Mouse (Mus musculus): Measurements from ENCODE around the gene Nqo1.

Nqo1 gene

GRCm38 (mm10) chr8:107403038-107403781 lies at the start of gene Nqo1:
TSS of gene Nqo1 (minus strand) at chr8:107403206.
- peak; percentile 61 for DNase-seq (ENCODE audit: low spot score)

DNA sequence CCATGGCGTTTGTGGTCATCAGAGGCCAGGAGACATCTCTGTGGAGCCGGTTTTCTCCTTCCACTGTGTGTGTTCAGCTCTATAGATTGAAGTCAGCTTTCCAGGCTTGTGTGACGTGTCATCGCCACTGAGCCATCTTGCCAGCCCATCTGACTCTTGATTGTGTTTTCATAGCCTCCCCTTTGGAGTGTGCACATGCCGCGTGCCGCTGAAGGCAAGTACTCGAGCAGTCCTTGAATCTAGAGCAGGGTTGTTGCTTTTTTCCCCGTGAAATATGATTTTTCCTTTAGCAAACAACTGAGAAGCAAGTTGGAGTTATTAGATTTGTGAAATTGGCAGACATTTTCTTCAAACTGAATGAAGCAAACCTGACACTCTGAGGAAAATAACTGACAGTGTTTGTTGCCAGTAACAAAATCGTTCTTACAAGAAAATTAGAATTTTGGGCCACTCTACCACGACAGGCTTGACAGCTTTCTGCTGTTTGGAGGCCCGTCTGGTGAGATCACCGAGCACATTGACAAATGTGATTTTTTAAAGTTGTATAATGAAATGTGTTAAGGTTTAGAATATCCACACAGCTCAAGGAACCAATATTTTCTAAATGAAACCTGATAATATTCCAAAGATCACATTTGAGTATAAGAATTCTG lies 48.5 kb upstream of the Nqo1 start:
- DNase-seq (ENCODE audit: low spot score), result no peak

GRCm38 (mm10) chr8:107449655-107450054 lies 46.6 kb upstream of the Nqo1 start:
- no peak for DNase-seq (ENCODE audit: low spot score)

- no peak for DNase-seq (ENCODE audit: low spot score)
Measured at GRCm38 (mm10) chr8:107449130-107449529, 46.1 kb upstream of the Nqo1 start.

DNA sequence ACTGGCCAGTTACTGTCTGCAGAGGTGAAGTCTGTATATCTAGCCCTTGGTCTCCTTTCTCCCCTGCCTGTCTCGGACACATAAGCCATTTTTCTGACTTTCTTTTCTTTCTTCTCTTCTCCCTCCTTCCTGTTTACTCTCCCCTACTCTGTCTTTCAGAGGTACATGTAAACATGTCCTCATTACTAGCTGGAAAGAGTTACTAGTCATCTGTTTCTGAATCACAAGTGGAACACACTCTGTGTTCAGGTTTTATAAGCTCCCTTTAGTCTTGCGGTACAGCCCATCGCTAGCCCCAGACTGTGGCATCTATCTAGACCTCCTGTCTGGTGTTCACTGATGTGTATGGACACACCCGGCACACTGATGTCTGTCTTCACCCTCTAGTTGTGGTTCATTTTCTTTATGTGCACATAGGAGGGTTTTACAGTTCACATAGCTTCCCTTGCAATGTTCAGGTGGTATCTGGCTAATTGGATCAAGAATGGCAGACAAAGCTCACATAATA lies 45.4 kb upstream of the Nqo1 start:
- no peak for DNase-seq (ENCODE audit: low spot score)

GRCm38 (mm10) chr8:107447713-107448112 lies 44.7 kb upstream of the Nqo1 start:
- DNase-seq (ENCODE audit: low spot score), result no peak

DNA sequence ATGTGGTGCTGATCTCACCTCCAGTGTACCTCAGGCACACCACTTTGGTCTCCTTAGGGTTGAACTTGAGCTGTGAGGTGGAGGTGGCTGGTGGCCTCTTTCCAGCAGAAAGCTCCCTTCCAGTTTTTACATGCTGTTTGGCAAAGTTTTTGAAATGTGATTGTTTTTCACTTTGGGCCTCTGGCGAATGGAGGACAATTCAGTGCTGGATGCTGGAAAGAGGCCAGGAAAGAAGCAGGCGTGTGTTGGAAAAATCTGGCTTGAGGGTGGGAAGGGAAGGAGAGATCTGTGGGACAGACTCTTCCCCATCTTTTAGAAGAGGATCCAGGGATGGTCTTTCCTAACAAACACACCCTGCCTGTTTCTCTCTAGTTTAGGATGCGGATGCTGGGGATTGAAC lies 41.6 kb upstream of the Nqo1 start:
- no peak for DNase-seq (ENCODE audit: low spot score)

- DNase-seq (ENCODE audit: low spot score), result no peak
Measured at GRCm38 (mm10) chr8:107439880-107440625, 37.0 kb upstream of the Nqo1 start.

- no peak for DNase-seq (ENCODE audit: low spot score)
Measured at GRCm38 (mm10) chr8:107437711-107438110, 34.7 kb upstream of the Nqo1 start.

DNA sequence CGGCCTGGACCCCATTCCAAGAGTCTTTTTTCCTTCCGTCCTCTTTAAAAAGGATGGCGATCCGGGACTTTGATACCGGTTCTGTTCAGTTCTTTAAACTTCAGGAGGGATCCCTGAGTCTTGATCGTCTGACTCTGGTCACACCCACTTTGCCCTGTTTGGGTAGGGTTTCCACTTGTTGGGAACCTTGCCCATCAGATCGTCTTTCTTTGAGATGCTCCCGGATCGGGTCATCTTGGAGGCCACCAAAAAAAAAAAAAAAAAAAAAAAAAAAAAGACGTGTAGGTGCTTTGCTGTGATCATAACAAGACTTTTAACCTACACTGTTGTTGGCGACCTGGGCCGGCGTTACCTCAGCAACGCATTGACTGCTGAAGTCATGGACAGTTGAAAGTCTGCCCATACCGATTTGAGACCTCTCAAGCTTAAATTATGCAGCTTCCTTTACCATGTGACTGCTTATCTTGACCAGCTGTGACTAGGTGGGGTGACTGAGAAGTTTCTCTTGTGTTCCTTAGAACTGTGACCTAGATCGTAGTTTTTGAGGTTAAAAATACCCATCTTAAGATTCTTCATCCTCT lies 33.9 kb upstream of the Nqo1 start:
- DNase-seq (ENCODE audit: low spot score), result no peak

DNA sequence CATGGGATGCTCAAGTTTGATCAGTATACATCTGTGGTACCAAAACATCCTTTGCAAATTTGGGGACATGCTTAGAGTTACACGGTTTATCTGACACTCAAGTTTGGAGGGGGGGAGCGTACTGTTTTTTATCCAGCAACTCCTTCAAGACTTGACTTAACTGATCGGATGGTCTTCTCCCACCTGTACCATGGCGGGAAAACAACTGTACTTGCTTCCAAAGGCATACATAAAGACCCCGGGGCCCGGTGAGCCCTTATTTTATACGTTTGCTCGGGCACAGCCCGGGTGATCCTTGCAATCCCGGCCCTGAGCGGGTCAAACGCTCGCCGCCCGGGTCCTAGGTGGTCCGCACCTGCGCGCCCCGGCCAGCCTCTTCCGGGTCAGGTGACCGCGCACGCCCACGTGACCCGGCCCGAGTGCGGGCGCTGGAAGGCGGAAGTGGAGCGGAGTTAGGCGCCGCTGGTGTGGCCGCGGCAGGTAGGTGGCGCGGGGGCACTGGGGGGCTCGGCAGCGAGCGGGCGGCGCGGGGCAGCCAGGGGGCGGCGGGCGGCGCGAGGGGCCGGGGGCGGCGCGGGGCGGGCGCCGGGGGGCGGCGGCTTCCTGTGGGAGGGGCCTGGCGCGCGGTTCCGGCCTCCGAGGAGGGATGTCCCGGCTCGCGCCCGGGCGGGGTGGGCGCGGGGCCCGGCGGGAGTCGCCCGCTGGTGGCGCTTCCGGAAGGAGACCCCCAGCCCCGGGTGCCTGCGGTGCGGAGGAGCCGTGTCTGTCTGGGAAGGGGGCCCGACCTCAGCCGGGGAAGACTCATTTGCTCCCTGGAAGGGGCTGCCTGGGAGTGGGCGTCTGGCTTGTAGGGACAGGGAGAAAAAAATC lies 33.2 kb upstream of the Nqo1 start, which contains the start of gene Wwp2:
TSS of gene Wwp2 (plus strand) at position 404 of the 870 bp plus-strand sequence.
- peak; percentile 62 for DNase-seq (ENCODE audit: low spot score)

DNA sequence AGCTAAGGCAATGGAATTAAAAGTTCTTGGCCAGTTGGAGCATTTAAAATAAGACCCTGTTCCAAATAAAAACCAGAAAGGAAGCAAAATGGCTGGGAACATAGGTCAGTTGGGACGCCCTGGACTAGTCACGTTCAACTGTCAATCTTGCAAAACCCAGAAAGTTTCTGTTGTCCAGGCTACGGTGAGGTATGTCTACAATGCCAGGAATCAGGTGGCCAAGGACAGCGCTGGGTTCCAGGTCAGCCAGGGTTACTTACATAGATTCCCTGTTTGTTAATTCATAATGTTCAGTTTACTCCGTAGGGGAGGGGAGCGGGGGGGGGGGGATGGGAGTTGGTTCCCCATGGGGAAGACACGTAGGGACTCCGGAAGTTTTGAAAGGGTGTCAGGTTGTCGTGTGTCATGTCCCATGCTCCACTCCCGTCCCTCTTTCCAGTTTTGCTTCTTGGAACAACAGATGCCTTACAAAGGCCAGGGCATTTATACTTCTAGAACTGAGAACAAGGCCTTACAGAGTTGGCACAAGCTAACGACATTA lies 32.5 kb upstream of the Nqo1 start:
- DNase-seq (ENCODE audit: low spot score), result no peak

DNA sequence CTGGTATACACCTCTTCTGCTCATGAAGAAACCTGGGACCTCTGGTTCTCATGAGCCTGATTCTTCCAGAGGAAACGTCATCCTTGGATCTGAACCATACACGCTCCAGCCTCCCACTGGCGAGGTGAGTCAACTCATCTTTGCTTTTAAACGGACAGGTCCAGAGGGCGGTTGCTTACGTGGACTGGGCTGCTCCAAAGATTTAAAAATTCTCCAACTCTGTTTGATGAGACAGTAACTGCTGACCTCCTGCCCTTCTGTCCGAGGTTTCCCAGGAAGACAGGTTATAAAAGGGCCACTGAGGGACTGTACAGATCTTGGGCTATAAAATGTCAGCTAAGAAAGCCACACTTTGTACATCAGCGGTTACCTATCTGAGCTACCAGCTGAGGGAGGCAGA lies 27.8 kb upstream of the Nqo1 start:
- DNase-seq (ENCODE audit: low spot score), result no peak

DNA sequence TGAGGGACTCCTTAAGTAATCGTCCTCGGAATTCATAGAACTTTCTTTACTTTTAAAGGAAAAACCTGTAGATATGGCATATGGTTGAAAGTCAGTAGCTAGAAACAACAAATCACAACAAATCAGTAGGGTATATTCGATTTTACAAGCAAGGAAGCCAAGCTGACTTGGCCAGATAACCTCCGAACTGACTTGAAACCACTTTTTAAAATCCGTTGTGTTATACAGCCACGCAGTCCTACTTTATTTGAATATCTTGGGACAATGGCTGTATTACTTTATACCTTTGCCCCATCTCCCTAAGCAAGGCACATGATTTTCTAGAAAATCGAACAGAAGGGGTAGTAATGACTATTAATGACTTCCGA lies 22.2 kb upstream of the Nqo1 start:
- DNase-seq (ENCODE audit: low spot score), result no peak

DNA sequence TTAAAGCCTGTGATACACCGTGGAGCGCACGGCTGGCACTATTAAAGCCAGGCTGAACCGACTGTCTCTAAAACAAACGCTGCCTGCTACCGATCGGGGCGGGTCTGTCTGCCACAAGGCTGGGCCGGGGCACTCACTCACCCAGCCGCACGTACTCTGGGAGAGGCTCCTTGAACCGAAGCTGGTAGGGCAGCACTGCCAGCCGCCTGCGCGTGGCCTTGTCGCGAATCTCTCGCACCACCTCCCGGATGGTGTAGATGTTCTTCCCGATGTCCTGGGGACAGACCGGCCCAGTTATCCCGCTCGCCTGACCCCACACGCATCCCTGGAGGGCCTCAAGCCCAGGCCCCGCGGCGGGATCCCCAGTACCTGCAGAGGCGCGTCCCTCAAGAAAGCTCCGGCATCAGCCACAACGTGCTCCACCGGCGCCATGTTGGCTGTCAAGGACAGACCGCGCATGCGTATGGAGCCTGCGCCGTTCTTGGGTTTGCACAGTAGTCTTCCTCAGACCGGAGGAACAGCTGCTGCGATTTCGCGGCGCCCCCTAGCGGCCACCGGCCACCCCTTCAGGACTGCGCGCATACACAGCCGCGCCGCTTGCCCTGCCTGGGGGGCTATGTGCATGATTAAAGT lies 21.7 kb upstream of the Nqo1 start, which contains the start of gene Nob1:
TSS of gene Nob1 (minus strand) at position 455 of the 633 bp plus-strand sequence.
- DNase-seq (ENCODE audit: low spot score), result peak; percentile 98

DNA sequence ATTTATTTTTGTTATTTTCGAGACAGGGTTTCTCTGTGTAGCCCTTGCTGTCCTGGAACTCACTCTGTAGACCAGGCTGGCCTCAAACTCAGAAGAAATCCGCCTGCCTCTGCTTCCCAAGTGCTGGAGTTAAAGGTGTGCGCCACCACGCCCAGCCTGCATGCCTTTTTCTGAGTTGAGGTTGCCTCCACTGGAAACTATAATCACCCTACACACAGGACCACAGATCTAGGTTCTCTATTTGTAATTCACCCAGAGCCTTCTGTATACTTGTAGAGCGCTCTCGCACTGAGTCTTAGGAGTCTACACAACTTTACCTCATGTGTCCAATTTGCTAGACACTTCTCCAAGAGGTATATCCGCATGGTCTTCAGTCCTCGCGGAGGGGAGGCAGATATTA lies 21.2 kb upstream of the Nqo1 start:
- no peak for DNase-seq (ENCODE audit: low spot score)

GRCm38 (mm10) chr8:107417001-107417400 lies 14.0 kb upstream of the Nqo1 start:
- no peak for DNase-seq (ENCODE audit: low spot score)

- DNase-seq (ENCODE audit: low spot score), result no peak
Measured at GRCm38 (mm10) chr8:107413881-107414280, 10.9 kb upstream of the Nqo1 start.

DNA sequence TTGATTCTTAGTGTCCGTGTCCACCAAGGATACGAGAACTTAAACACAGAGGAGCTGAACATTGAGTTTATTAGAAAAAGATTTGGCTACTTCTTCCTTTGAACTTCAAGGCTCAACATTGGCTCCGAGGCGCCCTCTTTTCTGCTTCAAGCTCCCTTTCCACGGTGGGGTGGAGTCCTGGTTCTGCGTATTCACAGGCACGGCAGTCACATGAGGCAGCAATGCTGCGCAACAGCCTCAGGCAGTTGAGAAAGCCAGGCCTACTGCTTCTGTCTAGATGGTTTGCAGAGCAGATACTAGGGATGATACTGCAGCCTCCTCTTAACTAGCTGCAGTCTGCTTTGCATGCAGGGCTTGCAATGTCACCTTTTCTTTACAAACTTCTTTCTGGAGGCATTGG lies 9.5 kb upstream of the Nqo1 start:
- DNase-seq (ENCODE audit: low spot score), result no peak

DNA sequence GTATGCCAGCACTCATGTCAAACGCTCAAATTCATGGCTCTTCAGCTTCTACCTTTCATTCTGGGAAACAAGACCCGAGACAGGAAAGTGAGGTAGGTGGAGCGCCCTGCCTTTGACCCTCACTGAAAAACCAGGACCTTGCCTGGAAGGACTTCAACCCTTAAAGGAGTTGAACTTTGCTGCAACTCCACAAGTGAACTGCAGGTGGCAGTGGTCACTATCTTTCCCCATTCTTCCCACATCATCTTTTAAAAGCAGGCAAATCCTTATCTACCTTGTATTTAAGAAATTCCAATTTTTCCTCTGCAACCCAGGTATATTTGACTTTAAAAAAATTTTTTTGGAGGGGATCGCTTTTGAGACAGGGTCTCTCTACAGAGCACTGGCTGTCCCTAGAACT lies 8.4 kb upstream of the Nqo1 start:
- no peak for DNase-seq (ENCODE audit: low spot score)

- DNase-seq (ENCODE audit: low spot score), result no peak
Measured at GRCm38 (mm10) chr8:107405935-107406334, 2.9 kb upstream of the Nqo1 start.
